Mouse (Mus musculus) forebrain, embryonic 11.5 days (tissue): ENCODE measurements around the gene Trim40. TPM values are rescaled to one million over a fixed set of nuclear protein-coding genes. Genes with fewer than 3 reads are reported as not detected.
A peak's percentile ranks its signal among the peaks of the same experiment; 100 is the strongest.

Experiments used
- ATAC-seq: fragments of 200-750 bp; cut with Nextera tagmentation; replicated peaks from 2 replicates; pipeline ENCODE4 v1.8.0; 2017; ENCODE audit warnings: moderate TSS enrichment; ENCODE audit not compliant: low FRiP score
- DNase-seq: peaks from one replicate; pipeline ENCODE4 v3.0.0-alpha.2; 2017; ENCODE audit warnings: low spot score
- H3K27ac ChIP-seq: fragments of 300-500 bp; sonication (generic); 2 replicates; pipeline ENCODE4 v1.5.1; 2014; ENCODE audit warnings: low read depth, low read length
- H3K27me3 ChIP-seq: fragments of 300-500 bp; sonication (generic); 2 replicates; pipeline ENCODE4 v1.6.1; 2014; ENCODE audit warnings: mild to moderate bottlenecking, low read length, mixed read lengths; ENCODE audit not compliant: control insufficient read depth, insufficient read depth
- H3K36me3 ChIP-seq: fragments of 300-500 bp; sonication (generic); 2 replicates; pipeline ENCODE4 v1.6.1; 2014; ENCODE audit warnings: mild to moderate bottlenecking, low read length, moderate library complexity, mixed read lengths; ENCODE audit not compliant: control insufficient read depth, insufficient read depth
- H3K4me1 ChIP-seq: fragments of 300-500 bp; sonication (generic); replicated peaks from 2 replicates; pipeline ENCODE4 v1.6.1; 2014; ENCODE audit warnings: low read length, mixed read lengths; ENCODE audit not compliant: control insufficient read depth, insufficient read depth
- H3K4me2 ChIP-seq: fragments of 300-500 bp; sonication (generic); 2 replicates; pipeline ENCODE4 v1.6.1; 2014; ENCODE audit warnings: low read depth, mild to moderate bottlenecking, low read length, moderate library complexity, mixed read lengths; ENCODE audit not compliant: severe bottlenecking
- H3K4me3 ChIP-seq: fragments of 300-500 bp; sonication (generic); 2 replicates; pipeline ENCODE4 v1.5.1; 2014; ENCODE audit warnings: low read depth, low read length
- H3K9ac ChIP-seq: fragments of 300-500 bp; sonication (generic); 2 replicates; pipeline ENCODE4 v1.6.1; 2014; ENCODE audit warnings: low read length
- H3K9me3 ChIP-seq: fragments of 300-500 bp; sonication (generic); 2 replicates; pipeline ENCODE4 v1.6.1; 2016; ENCODE audit warnings: low read length, mixed read lengths; ENCODE audit not compliant: control insufficient read depth
- WGBS: fragments of 180-500 bp; shearing (Covaris S2); extraction: QIAGEN DNeasy Blood & Tissue Kit; methylation state at CpG from one replicate; pipeline ENCODE4 v1.1.7; 2014; 5-methylcytosine and 5-hydroxymethylcytosine counted together
- polyA plus RNA-seq: library from polyadenylated mRNA; unstranded; fragments of >200 nt; fragmentation: Nextera tagmentation; extraction: Ambion mirVana; gene quantifications from 2 replicates; pipeline ENCODE4 v1.2.1, GENCODE M21; 2014

The Trim40 gene
- polyA plus RNA-seq, 1 experiment from 2014 or later: not detected

GRCm38 (mm10) chr17:36922715-36923114, 32.8 kb upstream of the Trim40 start:
- ATAC-seq: no peak
- 87% methylated on average over 4 of the region's 4 CpGs for WGBS
- no peak overlapping the region for H3K27ac ChIP-seq

GRCm38 (mm10) chr17:36920239-36920638, 30.3 kb upstream of the Trim40 start:
- Histone ChIP-seq H3K27me3 (no peaks in the 10 kb centered on the region), H3K4me1 (no peaks in the 10 kb centered on the region), H3K36me3 (no peaks in the 10 kb centered on the region), H3K9ac (no peak overlapping the region), H3K4me3 (no peak overlapping the region), H3K9me3 (no peaks in the 10 kb centered on the region), H3K4me2 (no peak overlapping the region), H3K27ac (no peak overlapping the region)
- 51% methylated on average over 15 of the region's 15 CpGs for WGBS
- ATAC-seq (no peak), DNase-seq (no peak)

More at GRCm38 (mm10) chr17:36922715-36923114, 32.8 kb upstream of the Trim40 start:
- no peak overlapping the region for H3K4me2 ChIP-seq
- no peaks in the 10 kb centered on the region for H3K27me3 ChIP-seq
- H3K4me1 ChIP-seq: no peaks in the 10 kb centered on the region
- no peaks in the 10 kb centered on the region for H3K9me3 ChIP-seq
- H3K4me3 ChIP-seq: no peak overlapping the region
- H3K9ac ChIP-seq: no peak overlapping the region
- no peaks in the 10 kb centered on the region for H3K36me3 ChIP-seq
- no peak for DNase-seq

- peak; percentile 72 for DNase-seq
- Histone ChIP-seq H3K27me3 (no peaks in the 10 kb centered on the region), H3K36me3 (no peaks in the 10 kb centered on the region), H3K9me3 (no peaks in the 10 kb centered on the region), H3K4me3 (no peak overlapping the region), H3K4me2 (no peak overlapping the region), H3K4me1 (no peaks in the 10 kb centered on the region), H3K27ac (no peak overlapping the region), H3K9ac (no peak overlapping the region)
- ATAC-seq: 0 out of 2 replicates have a peak, but pooled peaks have one; percentile 55
- WGBS: 15% methylated on average over 9 of the region's 9 CpGs
These were observed 25.2 kb upstream of the Trim40 start for GRCm38 (mm10) chr17:36915076-36915475.

GRCm38 (mm10) chr17:36914108-36914507, 24.2 kb upstream of the Trim40 start:
- 11% methylated on average over 2 of the region's 2 CpGs for WGBS
- H3K9me3 ChIP-seq: no peaks in the 10 kb centered on the region
- DNase-seq: peak; percentile 82
- H3K9ac ChIP-seq: no peak overlapping the region
- 0 out of 2 replicates have a peak, but pooled peaks have one; percentile 56 for ATAC-seq
- no peak overlapping the region for H3K27ac ChIP-seq
- H3K4me2 ChIP-seq: no peak overlapping the region
- H3K36me3 ChIP-seq: no peaks in the 10 kb centered on the region
- H3K4me3 ChIP-seq: no peak overlapping the region
- H3K4me1 ChIP-seq: no peaks in the 10 kb centered on the region
- no peaks in the 10 kb centered on the region for H3K27me3 ChIP-seq

GRCm38 (mm10) chr17:36912031-36912430, 22.1 kb upstream of the Trim40 start:
- Histone ChIP-seq H3K36me3 (no peaks in the 10 kb centered on the region), H3K9me3 (no peaks in the 10 kb centered on the region), H3K4me2 (no peak overlapping the region), H3K27ac (no peak overlapping the region), H3K4me3 (no peak overlapping the region), H3K4me1 (no peaks in the 10 kb centered on the region), H3K27me3 (no peaks in the 10 kb centered on the region), H3K9ac (no peak overlapping the region)
- 74% methylated on average over 2 of the region's 2 CpGs for WGBS
- no peak for DNase-seq
- no peak for ATAC-seq

- Histone ChIP-seq H3K36me3 (no peaks in the 10 kb centered on the region), H3K27me3 (no peaks in the 10 kb centered on the region), H3K4me2 (no peak overlapping the region), H3K4me3 (no peak overlapping the region), H3K27ac (no peak overlapping the region), H3K9ac (no peak overlapping the region), H3K4me1 (no peaks in the 10 kb centered on the region), H3K9me3 (no peaks in the 10 kb centered on the region)
- WGBS: 57% methylated on average over 4 of the region's 4 CpGs
- DNase-seq: no peak
- ATAC-seq: no peak
These were observed 19.9 kb upstream of the Trim40 start for GRCm38 (mm10) chr17:36909802-36910201.

GRCm38 (mm10) chr17:36908235-36908634, 18.3 kb upstream of the Trim40 start:
- no peaks in the 10 kb centered on the region for H3K9me3 ChIP-seq
- ATAC-seq (no peak), DNase-seq (no peak)
- WGBS: 39% methylated on average over 1 of the region's 1 CpGs
- H3K4me3 ChIP-seq: no peak overlapping the region
- no peak overlapping the region for H3K4me2 ChIP-seq
- no peak overlapping the region for H3K9ac ChIP-seq
- no peaks in the 10 kb centered on the region for H3K4me1 ChIP-seq
- H3K27me3 ChIP-seq: no peaks in the 10 kb centered on the region
- H3K27ac ChIP-seq: no peak overlapping the region
- no peaks in the 10 kb centered on the region for H3K36me3 ChIP-seq

GRCm38 (mm10) chr17:36903651-36904050, 13.7 kb upstream of the Trim40 start:
- Histone ChIP-seq H3K36me3 (no peaks in the 10 kb centered on the region), H3K9ac (no peak overlapping the region), H3K9me3 (no peaks in the 10 kb centered on the region), H3K4me3 (no peak overlapping the region), H3K4me1 (no peaks in the 10 kb centered on the region), H3K27ac (no peak overlapping the region), H3K4me2 (no peak overlapping the region), H3K27me3 (no peaks in the 10 kb centered on the region)
- no peak for ATAC-seq
- no peak for DNase-seq
- WGBS: 77% methylated on average over 3 of the region's 3 CpGs

GRCm38 (mm10) chr17:36900691-36901090, 10.8 kb upstream of the Trim40 start:
- 40% methylated on average over 1 of the region's 1 CpGs for WGBS
- no peaks in the 10 kb centered on the region for H3K27me3 ChIP-seq
- no peak overlapping the region for H3K27ac ChIP-seq
- H3K9ac ChIP-seq: no peak overlapping the region
- H3K9me3 ChIP-seq: no peaks in the 10 kb centered on the region
- no peak overlapping the region for H3K4me2 ChIP-seq
- H3K36me3 ChIP-seq: no peaks in the 10 kb centered on the region
- DNase-seq (no peak), ATAC-seq (no peak)
- no peaks in the 10 kb centered on the region for H3K4me1 ChIP-seq
- no peak overlapping the region for H3K4me3 ChIP-seq
